25 mouse cellular contexts compared by ENCODE assay signal in the genomic region with DNA sequence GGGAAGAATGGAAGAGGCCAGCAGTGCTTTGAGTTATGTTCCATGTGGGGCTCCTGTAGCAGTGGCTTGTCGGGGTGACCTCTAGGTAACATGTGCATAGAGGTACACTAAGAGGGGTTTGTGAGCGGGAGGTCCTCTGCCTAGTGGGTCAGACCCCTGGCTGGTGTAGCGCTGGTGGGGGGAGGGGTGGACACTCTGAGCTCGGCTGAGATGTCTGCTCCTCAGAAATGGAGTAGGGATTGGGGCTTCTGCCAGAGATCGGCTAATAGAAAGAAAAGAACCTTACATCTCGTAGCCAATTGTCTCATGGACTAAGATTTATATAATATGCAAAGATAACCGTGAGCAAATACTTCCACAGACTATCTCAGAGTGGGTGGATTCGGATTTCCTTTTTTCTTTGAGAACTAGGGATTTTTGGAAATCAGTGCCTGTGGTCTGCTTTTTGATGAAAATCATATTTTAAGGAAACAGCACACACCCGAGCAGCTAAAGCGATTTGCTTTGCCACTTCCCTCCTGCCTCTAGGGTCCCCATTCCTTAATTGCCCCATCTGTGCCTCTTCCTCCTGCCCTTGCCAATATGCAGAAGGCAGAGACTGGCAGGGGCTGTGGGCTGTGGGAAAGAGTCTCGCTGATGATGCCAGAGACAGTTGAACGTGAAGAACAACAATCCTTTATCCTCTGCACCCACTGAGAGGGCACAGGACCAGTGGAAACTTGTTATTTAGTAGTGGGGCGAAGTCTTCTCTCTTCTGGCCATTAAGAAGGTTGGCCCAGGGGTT. TPM values are rescaled to one million over a fixed set of nuclear protein-coding genes. Genes with fewer than 3 reads are reported as not detected.
DNase-seq lines count a peak whose midpoint lies in the region; ATAC-seq and TF ChIP-seq lines count a peak whose summit lies in the region.
"Had no signal": no experiment of that assay in that cellular context is flagged by ENCODE, and none has a peak within 500 bp of the region (broad histone marks: within the 10 kb centered on the region; RNA-seq: fewer than 3 reads in every experiment).

No protein-coding gene starts in this region.

- no peak overlapping the region for H3K4me3 ChIP-seq in heart, embryonic 11.5 days (ENCODE audit: low read depth, low read length)
- H3K4me3 ChIP-seq in midbrain, postnatal 0 days (ENCODE audit: low read depth, low read length), result no peak overlapping the region
- no peak overlapping the region for H3K4me3 ChIP-seq in midbrain, embryonic 15.5 days
- H3K4me3 ChIP-seq in forebrain, postnatal 0 days (ENCODE audit: low read depth, low read length), result no peak overlapping the region
- H3K4me3 ChIP-seq in hindbrain, postnatal 0 days (ENCODE audit: low read length), result no peak overlapping the region
- H3K4me3 ChIP-seq: intestine, embryonic 15.5 days had no signal

- H3K4me1 ChIP-seq in heart, embryonic 11.5 days (ENCODE audit: control insufficient read depth, insufficient read depth, low read length), result peaks cover 18% of the 10 kb centered on the region
- peaks cover 16% of the 10 kb centered on the region for H3K4me1 ChIP-seq in midbrain, postnatal 0 days (ENCODE audit: insufficient read depth, low read length)
- peaks cover 26% of the 10 kb centered on the region for H3K4me1 ChIP-seq in midbrain, embryonic 15.5 days
- peaks cover 2% of the 10 kb centered on the region; the same call in 1 of the 2 replicates for H3K4me1 ChIP-seq in forebrain, postnatal 0 days (ENCODE audit: insufficient read depth)
- H3K4me1 ChIP-seq in hindbrain, postnatal 0 days (ENCODE audit: insufficient read depth, low read length), result peaks cover 12% of the 10 kb centered on the region; the same call in 1 of the 2 replicates

- no peaks in the 10 kb centered on the region for H3K36me3 ChIP-seq in heart, embryonic 11.5 days (ENCODE audit: control insufficient read depth, insufficient read depth, low read length)
- H3K36me3 ChIP-seq in midbrain, postnatal 0 days (ENCODE audit: insufficient read depth, low read length), result no peaks in the 10 kb centered on the region
- no peaks in the 10 kb centered on the region for H3K36me3 ChIP-seq in midbrain, embryonic 15.5 days (replicated peaks)
- H3K36me3 ChIP-seq in forebrain, postnatal 0 days (ENCODE audit: insufficient read depth), result no peaks in the 10 kb centered on the region
- no peaks in the 10 kb centered on the region for H3K36me3 ChIP-seq in hindbrain, postnatal 0 days (ENCODE audit: insufficient read depth, low read length)
- H3K36me3 ChIP-seq: intestine, embryonic 15.5 days had no signal

- no peaks in the 10 kb centered on the region for H3K9me3 ChIP-seq in heart, embryonic 11.5 days (replicated peaks; ENCODE audit: control insufficient read depth, low read length)
- no peaks in the 10 kb centered on the region for H3K9me3 ChIP-seq in midbrain, postnatal 0 days (ENCODE audit: low read length)
- no peaks in the 10 kb centered on the region for H3K9me3 ChIP-seq in midbrain, embryonic 15.5 days
- no peaks in the 10 kb centered on the region for H3K9me3 ChIP-seq in forebrain, postnatal 0 days (ENCODE audit: low read length)
- H3K9me3 ChIP-seq in hindbrain, postnatal 0 days (ENCODE audit: low read length), result no peaks in the 10 kb centered on the region
- H3K9me3 ChIP-seq: intestine, embryonic 15.5 days had no signal

- WGBS in heart, embryonic 11.5 days (ENCODE audit: insufficient replicate concordance), result 31% methylated on average over 13 of the region's 13 CpGs
- 38% methylated on average over 13 of the region's 13 CpGs for WGBS in midbrain, postnatal 0 days
- 36% methylated on average over 13 of the region's 13 CpGs for WGBS in midbrain, embryonic 15.5 days
- WGBS in forebrain, postnatal 0 days, result 31% methylated on average over 13 of the region's 13 CpGs
- WGBS in hindbrain, postnatal 0 days, result 30% methylated on average over 13 of the region's 13 CpGs

- H3K9ac ChIP-seq in heart, embryonic 11.5 days (ENCODE audit: low read depth, low read length), result no peak overlapping the region
- no peak overlapping the region for H3K9ac ChIP-seq in midbrain, postnatal 0 days (replicated peaks; ENCODE audit: low read length, poor library complexity, severe bottlenecking)
- no peak overlapping the region for H3K9ac ChIP-seq in midbrain, embryonic 15.5 days
- no peak overlapping the region for H3K9ac ChIP-seq in forebrain, postnatal 0 days
- no peak overlapping the region for H3K9ac ChIP-seq in hindbrain, postnatal 0 days (replicated peaks; ENCODE audit: low read length)
- H3K9ac ChIP-seq: intestine, embryonic 15.5 days; liver, postnatal 0 days had no signal

- DNase-seq in heart, adult 18-20 months, result no peak
- peak; percentile 65 for DNase-seq in midbrain, postnatal 0 days (ENCODE audit: low spot score)
- peak; percentile 59 for DNase-seq in forebrain, postnatal 0 days
- peak; percentile 68 for DNase-seq in hindbrain, postnatal 0 days (ENCODE audit: low spot score)
- DNase-seq in gastrocnemius, adult 18-20 months (ENCODE audit: low spot score), result no peak
- DNase-seq: adrenal gland, adult 2 months; cerebellum, adult 2 months; heart, postnatal 4 days; kidney, adult 8-10 months; kidney, postnatal 10 days; liver, postnatal 0 days; lung, postnatal 10 days; right cerebral cortex, postnatal 14 days; thymus, adult 2 months; thymus, postnatal 4 days had no signal

- H3K4me2 ChIP-seq in heart, embryonic 11.5 days, result 0 out of 2 replicates have a peak overlapping the region, but pooled peaks have one; percentile 6
- no peak overlapping the region for H3K4me2 ChIP-seq in midbrain, postnatal 0 days (ENCODE audit: low read depth, low read length, poor library complexity, severe bottlenecking)
- no peak overlapping the region for H3K4me2 ChIP-seq in midbrain, embryonic 15.5 days
- H3K4me2 ChIP-seq in forebrain, postnatal 0 days (ENCODE audit: low read depth), result no peak overlapping the region
- 0 out of 2 replicates have a peak overlapping the region, but pooled peaks have one; percentile 8 for H3K4me2 ChIP-seq in hindbrain, postnatal 0 days (ENCODE audit: low read depth, low read length)
- H3K4me2 ChIP-seq: intestine, embryonic 15.5 days had no signal

- ATAC-seq in heart, embryonic 11.5 days (replicated peaks; ENCODE audit: insufficient number of reproducible peaks, low FRiP score, low TSS enrichment), result no peak
- ATAC-seq in midbrain, postnatal 0 days (ENCODE audit: low FRiP score), result no peak
- ATAC-seq in midbrain, embryonic 15.5 days (replicated peaks), result no peak
- ATAC-seq in forebrain, postnatal 0 days, result peak; percentile 79
- ATAC-seq in hindbrain, postnatal 0 days, result 0 out of 2 replicates have a peak, but pooled peaks have one; percentile 39
- ATAC-seq: intestine, embryonic 15.5 days; liver, postnatal 0 days; midbrain, embryonic 16.5 days had no signal

- peaks cover 11% of the 10 kb centered on the region for H3K27me3 ChIP-seq in heart, embryonic 11.5 days (ENCODE audit: control insufficient read depth, insufficient read depth, low read length)
- peaks cover 5% of the 10 kb centered on the region; the same call in 1 of the 2 replicates for H3K27me3 ChIP-seq in midbrain, postnatal 0 days (ENCODE audit: insufficient read depth, low read length)
- H3K27me3 ChIP-seq in midbrain, embryonic 15.5 days (replicated peaks), result 0 out of 2 replicates have a peak, but pooled peaks cover 3% of the 10 kb centered on the region
- H3K27me3 ChIP-seq in forebrain, postnatal 0 days (ENCODE audit: insufficient read depth, low read length), result no peaks in the 10 kb centered on the region
- no peaks in the 10 kb centered on the region for H3K27me3 ChIP-seq in hindbrain, postnatal 0 days (ENCODE audit: insufficient read depth, low read length)

- TF ChIP-seq CTCF in midbrain, postnatal 0 days (IDR thresholded peaks at IDR 0.05), result no peak
- no peak for TF ChIP-seq CTCF in forebrain, postnatal 0 days (IDR thresholded peaks at IDR 0.05; ENCODE audit: low read depth)
- TF ChIP-seq CTCF in hindbrain, postnatal 0 days (IDR thresholded peaks at IDR 0.05; ENCODE audit: low read depth), result no peak

- no peak overlapping the region for H3K27ac ChIP-seq in heart, embryonic 11.5 days (ENCODE audit: low read depth, low read length)
- H3K27ac ChIP-seq in midbrain, postnatal 0 days (ENCODE audit: low read depth, low read length), result no peak overlapping the region
- H3K27ac ChIP-seq in midbrain, embryonic 15.5 days, result no peak overlapping the region
- H3K27ac ChIP-seq in forebrain, postnatal 0 days (ENCODE audit: low read depth, low read length), result no peak overlapping the region
- peak overlapping the region; percentile 11; the same call in 1 of the 2 replicates for H3K27ac ChIP-seq in hindbrain, postnatal 0 days
- H3K27ac ChIP-seq: intestine, embryonic 15.5 days; stomach, postnatal 0 days had no signal

RNA-seq across cellular contexts. Expression of gene Gm45623, which starts 9.0 kb away (rescaled TPM):
- 0.84 and 0.89 TPM in 2 replicates for polyA plus RNA-seq in heart, embryonic 11.5 days (2014; fragmentation: Nextera tagmentation; extraction: Ambion mirVana)
- total RNA-seq in heart, adult 18-20 months (2021), result not detected
- total RNA-seq in midbrain, postnatal 0 days (2014; rRNA removed), result 7.9 and 11.3 TPM in 2 replicates
- 2.0 and 2.2 TPM in 2 replicates for polyA plus RNA-seq in midbrain, postnatal 0 days (2015; fragmentation: Nextera tagmentation; extraction: Ambion mirVana)
- 2.7 and 3.1 TPM in 2 replicates for polyA plus RNA-seq in midbrain, embryonic 15.5 days (2015; fragmentation: Nextera tagmentation; extraction: Ambion mirVana)
- 8.8 and 9.8 TPM in 2 replicates for total RNA-seq in forebrain, postnatal 0 days (2014; rRNA removed)
- polyA plus RNA-seq in forebrain, postnatal 0 days (2015; fragmentation: Nextera tagmentation; extraction: Ambion mirVana), result 1.7 and 3.4 TPM in 2 replicates
- total RNA-seq in hindbrain, postnatal 0 days (2014; rRNA removed), result 12.4 and 15.1 TPM in 2 replicates
- 2.2 and 2.4 TPM in 2 replicates for polyA plus RNA-seq in hindbrain, postnatal 0 days (2015; fragmentation: Nextera tagmentation; extraction: Ambion mirVana)
- not detected for total RNA-seq in gastrocnemius, adult 18-20 months (2021)
- total RNA-seq: adrenal gland, adult 2 months; common myeloid progenitor, adult 5-6 weeks; gastrocnemius, postnatal 4 days; liver, adult 2 months; MEL had no signal
- polyA plus RNA-seq: adrenal gland, adult 2 months; limb, embryonic 11.5 days; liver, adult 2 months; liver, postnatal 0 days; thymus, adult 2 months had no signal

RNA-seq across cellular contexts. Expression of gene Smad5, which starts 59.8 kb away (rescaled TPM):
- 25.7 and 26.3 TPM in 2 replicates for polyA plus RNA-seq in heart, embryonic 11.5 days (2014; fragmentation: Nextera tagmentation; extraction: Ambion mirVana)
- 10 to 100 TPM; 26.6 to 26.9 TPM for total RNA-seq in heart, adult 18-20 months (2021)
- total RNA-seq in midbrain, postnatal 0 days (2014; rRNA removed), result 37.4 and 40.6 TPM in 2 replicates
- polyA plus RNA-seq in midbrain, postnatal 0 days (2015; fragmentation: Nextera tagmentation; extraction: Ambion mirVana), result 10.7 and 14.8 TPM in 2 replicates
- 20.8 and 21.2 TPM in 2 replicates for polyA plus RNA-seq in midbrain, embryonic 15.5 days (2015; fragmentation: Nextera tagmentation; extraction: Ambion mirVana)
- total RNA-seq in forebrain, postnatal 0 days (2014; rRNA removed), result 45.2 and 54.6 TPM in 2 replicates
- 15.7 and 17.1 TPM in 2 replicates for polyA plus RNA-seq in forebrain, postnatal 0 days (2015; fragmentation: Nextera tagmentation; extraction: Ambion mirVana)
- 39.5 and 40.5 TPM in 2 replicates for total RNA-seq in hindbrain, postnatal 0 days (2014; rRNA removed)
- 14.2 and 17.7 TPM in 2 replicates for polyA plus RNA-seq in hindbrain, postnatal 0 days (2015; fragmentation: Nextera tagmentation; extraction: Ambion mirVana)
- total RNA-seq in gastrocnemius, adult 18-20 months (2021), result 10 to 100 TPM; 18.2 to 24.3 TPM

Comparison
In these comparisons a context has a peak if more than half of its experiments do, and no peak if none do; other contexts are left out.
1. ATAC-seq: peak in forebrain, postnatal 0 days (single experiment) and hindbrain, postnatal 0 days (single experiment); none in heart, embryonic 11.5 days (single experiment), midbrain, postnatal 0 days (single experiment) and midbrain, embryonic 15.5 days (single experiment).
2. H3K4me2 ChIP-seq: peak in heart, embryonic 11.5 days (single experiment) and hindbrain, postnatal 0 days (single experiment); none in midbrain, postnatal 0 days (single experiment), midbrain, embryonic 15.5 days (single experiment) and forebrain, postnatal 0 days (single experiment).
3. DNase-seq: peak in midbrain, postnatal 0 days (single experiment), forebrain, postnatal 0 days (single experiment) and hindbrain, postnatal 0 days (single experiment); none in heart, adult 18-20 months (0 of 2) and gastrocnemius, adult 18-20 months (single experiment).